ENCODE assay signal across 7 mouse cellular contexts in genomic region chr5:76184286-76185080, GRCm38 (mm10). TPM values are rescaled to one million over a fixed set of nuclear protein-coding genes. Genes with fewer than 3 reads are reported as not detected.
A peak's percentile ranks its signal among the peaks of the same experiment; 100 is the strongest.
DNase-seq lines count a peak whose midpoint lies in the region; ATAC-seq lines count a peak whose summit lies in the region.

No protein-coding gene starts in this region.

- H3K9ac ChIP-seq in midbrain, embryonic 11.5 days (ENCODE audit: low read length): peak overlapping the region; percentile 98

- H3K36me3 ChIP-seq in limb, embryonic 10.5 days: peaks cover 11% of the 10 kb centered on the region
- no peaks in the 10 kb centered on the region for H3K36me3 ChIP-seq in midbrain, embryonic 11.5 days (ENCODE audit: control insufficient read depth, insufficient read depth, low read length)

- H3K27ac ChIP-seq in limb, embryonic 10.5 days: peak overlapping the region; percentile 98
- peak overlapping the region; percentile 86 for H3K27ac ChIP-seq in midbrain, embryonic 11.5 days (ENCODE audit: low read depth, low read length)

- peak overlapping the region; percentile 78 for H3K4me2 ChIP-seq in midbrain, embryonic 11.5 days

- peak overlapping the region; percentile 96 for H3K4me3 ChIP-seq in limb, embryonic 10.5 days
- peak overlapping the region; percentile 96 for H3K4me3 ChIP-seq in midbrain, embryonic 11.5 days (ENCODE audit: low read depth, low read length)

- peak; percentile 90 for DNase-seq in adrenal gland, adult 2 months
- peak; percentile 86 for DNase-seq in embryo, embryonic 10.5 days (ENCODE audit: low spot score)
- peak; percentile 70 for DNase-seq in gastrocnemius, postnatal 25 days
- peak; percentile 83 for DNase-seq in limb, embryonic 10.5 days (ENCODE audit: low spot score)
- DNase-seq in midbrain, embryonic 11.5 days (ENCODE audit: low spot score, missing footprints): peak; percentile 98
- peak; percentile 22 for DNase-seq in skeletal muscle tissue, adult 2 months (ENCODE audit: low read depth, low spot score)

- no peaks in the 10 kb centered on the region for H3K27me3 ChIP-seq in limb, embryonic 10.5 days (ENCODE audit: low read depth, poor library complexity, severe bottlenecking)
- H3K27me3 ChIP-seq in midbrain, embryonic 11.5 days (ENCODE audit: control insufficient read depth, insufficient read depth, low read length): peaks cover 2% of the 10 kb centered on the region; the same call in 1 of the 2 replicates

- peak; percentile 36 for ATAC-seq in inflammation-experienced regulatory T-cells, adult 6 months
- ATAC-seq in midbrain, embryonic 11.5 days (ENCODE audit: low FRiP score): peak; percentile 94

- H3K4me1 ChIP-seq in limb, embryonic 10.5 days: peaks cover 15% of the 10 kb centered on the region
- peaks cover 7% of the 10 kb centered on the region for H3K4me1 ChIP-seq in midbrain, embryonic 11.5 days (ENCODE audit: control insufficient read depth, insufficient read depth, low read length)

- WGBS in limb, embryonic 10.5 days: 5% methylated on average over 37 of the region's 38 CpGs
- 5% methylated on average over 27 of the region's 38 CpGs for WGBS in midbrain, embryonic 11.5 days

- H3K9me3 ChIP-seq in limb, embryonic 10.5 days (replicated peaks): no peaks in the 10 kb centered on the region
- no peaks in the 10 kb centered on the region for H3K9me3 ChIP-seq in midbrain, embryonic 11.5 days (ENCODE audit: control insufficient read depth, low read length)

RNA-seq across cellular contexts. Expression of gene Tmem165, which starts 0.8 kb away (rescaled TPM):
- total RNA-seq in adrenal gland, adult 2 months (2021): 10 to 100 TPM; 28.1 to 49.1 TPM
- 164 and 194 TPM in 2 replicates for polyA plus RNA-seq in adrenal gland, adult 2 months (2012; rRNA removed)
- 10 to 100 TPM; 12.8 to 18.0 TPM for total RNA-seq in gastrocnemius, postnatal 25 days (2021)
- polyA plus RNA-seq in inflammation-experienced regulatory T-cells, adult 6 months (2017; shearing (Covaris generic)): 10 to 100 TPM; 10.3 to 15.8 (median 11.6) TPM
- 67.7 and 79.7 TPM in 2 replicates for polyA plus RNA-seq in limb, embryonic 10.5 days (2016; fragmentation: Nextera tagmentation; extraction: Ambion mirVana)
- polyA plus RNA-seq in midbrain, embryonic 11.5 days (2014; fragmentation: Nextera tagmentation; extraction: Ambion mirVana): 100 and 102 TPM in 2 replicates

RNA-seq across cellular contexts. Expression of gene Srd5a3, which starts 44.4 kb away (rescaled TPM):
- 10 to 100 TPM; 25.5 to 30.4 TPM for total RNA-seq in adrenal gland, adult 2 months (2021)
- 280 and 358 TPM in 2 replicates for polyA plus RNA-seq in adrenal gland, adult 2 months (2012; rRNA removed)
- total RNA-seq in gastrocnemius, postnatal 25 days (2021): 1 to 10 TPM; 3.5 to 3.7 TPM
- 10 to 100 TPM; 26.8 to 32.3 (median 28.1) TPM for polyA plus RNA-seq in inflammation-experienced regulatory T-cells, adult 6 months (2017; shearing (Covaris generic))
- polyA plus RNA-seq in limb, embryonic 10.5 days (2016; fragmentation: Nextera tagmentation; extraction: Ambion mirVana): 23.1 and 23.2 TPM in 2 replicates
- 14.2 and 14.7 TPM in 2 replicates for polyA plus RNA-seq in midbrain, embryonic 11.5 days (2014; fragmentation: Nextera tagmentation; extraction: Ambion mirVana)

Comparison
In these comparisons a context has a peak if more than half of its experiments do, and no peak if none do; other contexts are left out.
1. Peak in every context shown above with its lines: DNase-seq, ATAC-seq, H3K4me3 ChIP-seq and H3K27ac ChIP-seq.
2. DNase-seq: peak in every context shown above with its lines; median percentile 98 in midbrain, embryonic 11.5 days; 90 in adrenal gland, adult 2 months; 86 in embryo, embryonic 10.5 days; 83 in limb, embryonic 10.5 days; 70 in gastrocnemius, postnatal 25 days; 22 in skeletal muscle tissue, adult 2 months.